Mouse (Mus musculus): ENCODE data around the gene Kif22. TPM values are rescaled to one million over a fixed set of nuclear protein-coding genes. Genes with fewer than 3 reads are reported as not detected.
"Not testable (repeated sequence)": the region's sequence is repeated elsewhere in the genome, so short reads cannot be mapped to it uniquely, and the experiment has no call there.

Kif22 gene
- 1 to 10 TPM; 3.6 to 5.7 TPM for total RNA-seq (2021)
- long read RNA-seq, experiment 1, partial matches to known transcripts: 2 of 2 reads
- long read RNA-seq, experiment 1, other reads (novel, unspliced or antisense): 0 of 2 reads
- long read RNA-seq, experiment 2, partial matches to known transcripts: 0 of 1 reads
- long read RNA-seq, experiment 2, other reads (novel, unspliced or antisense): 0 of 1 reads

- DNase-seq (ENCODE audit: low spot score in 2 of 2): peak; percentile 86 to 91
Observed at GRCm38 (mm10) chr7:127041851-127042672, at the start of gene Kif22. Kif22 (minus strand) TSS chr7:127042471.

- no peak for DNase-seq (ENCODE audit: low spot score in 2 of 2)
Observed at GRCm38 (mm10) chr7:127091114-127091896, 49.0 kb upstream of the Kif22 start, which contains the start of gene AI467606. AI467606 (plus strand) TSS chr7:127091359.

- DNase-seq (ENCODE audit: low spot score in 2 of 2): no peak
Observed at GRCm38 (mm10) chr7:127090154-127091113, 48.2 kb upstream of the Kif22 start.

GRCm38 (mm10) chr7:127088901-127089845 is 46.9 kb upstream of the Kif22 start:
- DNase-seq (ENCODE audit: low spot score in 2 of 2): no peak

- no peak for DNase-seq (ENCODE audit: low spot score in 2 of 2)
Observed at GRCm38 (mm10) chr7:127088083-127088482, 45.8 kb upstream of the Kif22 start.

GRCm38 (mm10) chr7:127087278-127088010 is 45.2 kb upstream of the Kif22 start, which contains the start of gene Zg16:
Zg16 (minus strand) TSS chr7:127087328.
- not testable (repeated sequence) for DNase-seq (ENCODE audit: low spot score in 2 of 2)

GRCm38 (mm10) chr7:127085751-127086150 is 43.5 kb upstream of the Kif22 start:
- DNase-seq (ENCODE audit: low spot score in 2 of 2): not testable (repeated sequence)

GRCm38 (mm10) chr7:127084794-127085193 is 42.5 kb upstream of the Kif22 start:
- DNase-seq (ENCODE audit: low spot score in 2 of 2): no peak

GRCm38 (mm10) chr7:127083689-127084088 is 41.4 kb upstream of the Kif22 start:
- DNase-seq (ENCODE audit: low spot score in 2 of 2): no peak

- DNase-seq (ENCODE audit: low spot score in 2 of 2): no peak
Observed at GRCm38 (mm10) chr7:127082995-127083394, 40.7 kb upstream of the Kif22 start.

GRCm38 (mm10) chr7:127082271-127082670 is 40.0 kb upstream of the Kif22 start:
- DNase-seq (ENCODE audit: low spot score in 2 of 2): no peak

- no peak for DNase-seq (ENCODE audit: low spot score in 2 of 2)
Observed at GRCm38 (mm10) chr7:127080045-127080444, 37.8 kb upstream of the Kif22 start.

- DNase-seq (ENCODE audit: low spot score in 2 of 2): no peak
Observed at GRCm38 (mm10) chr7:127077692-127078091, 35.4 kb upstream of the Kif22 start.

- DNase-seq (ENCODE audit: low spot score in 2 of 2): no peak
Observed at GRCm38 (mm10) chr7:127076188-127076587, 33.9 kb upstream of the Kif22 start.

GRCm38 (mm10) chr7:127073221-127073620 is 30.9 kb upstream of the Kif22 start:
- no peak for DNase-seq (ENCODE audit: low spot score in 2 of 2)

GRCm38 (mm10) chr7:127070871-127071413 is 28.7 kb upstream of the Kif22 start:
- DNase-seq (ENCODE audit: low spot score in 2 of 2): no peak

GRCm38 (mm10) chr7:127066317-127066716 is 24.0 kb upstream of the Kif22 start:
- DNase-seq (ENCODE audit: low spot score in 2 of 2): no peak

GRCm38 (mm10) chr7:127065538-127065937 is 23.3 kb upstream of the Kif22 start:
- DNase-seq (ENCODE audit: low spot score in 2 of 2): no peak
